Mouse (Mus musculus) hindbrain, embryonic 10.5 days (tissue): ENCODE results near the gene Zscan4c. TPM values are rescaled to one million over a fixed set of nuclear protein-coding genes. Genes with fewer than 3 reads are reported as not detected.
"Not testable (repeated sequence)": the region's sequence is repeated elsewhere in the genome, so short reads cannot be mapped to it uniquely, and the experiment has no call there.

Experiments used
- DNase-seq: peaks from one replicate; pipeline ENCODE4 v3.0.0-alpha.2; 2017; ENCODE audit warnings: low spot score
- H3K27ac ChIP-seq: fragments of 300-500 bp; sonication (generic); 2 replicates; pipeline ENCODE4 v1.5.1; 2016; ENCODE audit warnings: mild to moderate bottlenecking, moderate library complexity
- H3K27me3 ChIP-seq: fragments of 300-500 bp; sonication (generic); 2 replicates; pipeline ENCODE4 v1.6.1; 2016; ENCODE audit warnings: mild to moderate bottlenecking; ENCODE audit not compliant: poor library complexity, insufficient read depth, severe bottlenecking
- H3K36me3 ChIP-seq: fragments of 300-500 bp; sonication (generic); 2 replicates; pipeline ENCODE4 v1.6.1; 2016; ENCODE audit warnings: mild to moderate bottlenecking, moderate library complexity
- H3K4me1 ChIP-seq: fragments of 300-500 bp; sonication (generic); replicated peaks from 2 replicates; pipeline ENCODE4 v1.6.1; 2016; ENCODE audit warnings: mild to moderate bottlenecking
- H3K4me3 ChIP-seq: fragments of 300-500 bp; sonication (generic); 2 replicates; pipeline ENCODE4 v1.5.1; 2016; ENCODE audit warnings: mild to moderate bottlenecking, moderate library complexity
- H3K9me3 ChIP-seq: fragments of 300-500 bp; sonication (generic); 2 replicates; pipeline ENCODE4 v1.6.1; 2016; ENCODE audit warnings: mild to moderate bottlenecking, moderate library complexity
- WGBS: fragments of 180-500 bp; shearing (Covaris S2); methylation state at CpG from one replicate; pipeline ENCODE4 v1.1.7; 2016; 5-methylcytosine and 5-hydroxymethylcytosine counted together
- polyA plus RNA-seq: library from polyadenylated mRNA; unstranded; fragments of >200 nt; fragmentation: Nextera tagmentation; extraction: Ambion mirVana; gene quantifications from 2 replicates; pipeline ENCODE4 v1.2.1, GENCODE M21; 2016

Gene Zscan4c
- not detected in 2 replicates for polyA plus RNA-seq

- not testable (repeated sequence) for H3K4me1 ChIP-seq, H3K9me3 ChIP-seq, H3K36me3 ChIP-seq, DNase-seq, H3K27me3 ChIP-seq, H3K27ac ChIP-seq, H3K4me3 ChIP-seq
- 97% methylated on average over 4 of the region's 4 CpGs for WGBS
These were observed at the start of gene Zscan4c for GRCm38 (mm10) chr7:11005445-11005844. Gene Zscan4c (plus strand): TSS chr7:11005745.

Other genes with a start within 250 kb of the Zscan4c start
- not detected in 2 replicates for gene Zscan4b, start 100.7 kb upstream of the Zscan4c start, polyA plus RNA-seq
- not detected in 2 replicates for gene Zscan4-ps1, start 63.9 kb downstream of the Zscan4c start, polyA plus RNA-seq
- not detected in 2 replicates for gene Zscan4d, start 160.4 kb downstream of the Zscan4c start, polyA plus RNA-seq